Mouse (Mus musculus): ENCODE data around the gene Gbx1. TPM values are rescaled to one million over a fixed set of nuclear protein-coding genes. Genes with fewer than 3 reads are reported as not detected.

Gbx1 gene
- total RNA-seq, 2 experiments from 2014 or later = 0.40 TPM; not detected in 1

DNA sequence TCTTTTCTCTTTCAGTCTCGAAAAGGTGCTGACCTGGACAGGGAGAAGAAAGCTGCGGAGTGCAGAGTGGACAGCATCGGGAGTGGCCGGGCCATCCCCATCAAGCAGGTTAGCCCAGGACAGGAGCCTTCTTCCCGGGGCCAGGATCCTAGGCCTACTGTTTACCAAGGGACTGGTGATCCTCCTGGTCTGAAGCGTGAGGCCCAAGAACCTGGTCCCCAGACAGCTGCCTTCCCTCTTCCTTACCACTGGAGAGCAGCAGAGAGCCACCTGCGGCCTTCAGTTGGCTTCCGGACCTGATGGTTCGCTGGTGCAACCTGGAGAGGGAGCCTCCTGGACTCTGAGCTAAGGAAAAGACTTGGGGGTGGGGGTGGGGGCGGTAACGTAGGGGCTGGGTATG is 43.7 kb downstream of the Gbx1 start:
- intact Hi-C loops (cut with DNase I) = loop anchor here (2.0 to 5.0 kb wide), 2 partner anchors 47 to 114 kb away; no protein-coding TSS in a partner anchor
- peak; percentile 72 to 82 for DNase-seq (ENCODE audit: low spot score in 2 of 2)

GRCm38 (mm10) chr5:24482247-24483079 is 44.5 kb downstream of the Gbx1 start:
- intact Hi-C loops (cut with DNase I) = loop anchor here (2.0 to 5.0 kb wide), 2 partner anchors 48 to 115 kb away; no protein-coding TSS in a partner anchor

GRCm38 (mm10) chr5:24481647-24482046 is 45.4 kb downstream of the Gbx1 start:
- intact Hi-C loops (cut with DNase I) = loop anchor here (2.0 to 5.0 kb wide), 2 partner anchors 49 to 116 kb away; no protein-coding TSS in a partner anchor
- peak; percentile 63 to 72 for DNase-seq (ENCODE audit: low spot score in 2 of 2)

More at GRCm38 (mm10) chr5:24482247-24483079, 44.5 kb downstream of the Gbx1 start:
- DNase-seq (ENCODE audit: low spot score in 2 of 2) = no peak

GRCm38 (mm10) chr5:24477909-24478308 is 49.1 kb downstream of the Gbx1 start:
- intact Hi-C loops (cut with DNase I) = no loop called here

DNA sequence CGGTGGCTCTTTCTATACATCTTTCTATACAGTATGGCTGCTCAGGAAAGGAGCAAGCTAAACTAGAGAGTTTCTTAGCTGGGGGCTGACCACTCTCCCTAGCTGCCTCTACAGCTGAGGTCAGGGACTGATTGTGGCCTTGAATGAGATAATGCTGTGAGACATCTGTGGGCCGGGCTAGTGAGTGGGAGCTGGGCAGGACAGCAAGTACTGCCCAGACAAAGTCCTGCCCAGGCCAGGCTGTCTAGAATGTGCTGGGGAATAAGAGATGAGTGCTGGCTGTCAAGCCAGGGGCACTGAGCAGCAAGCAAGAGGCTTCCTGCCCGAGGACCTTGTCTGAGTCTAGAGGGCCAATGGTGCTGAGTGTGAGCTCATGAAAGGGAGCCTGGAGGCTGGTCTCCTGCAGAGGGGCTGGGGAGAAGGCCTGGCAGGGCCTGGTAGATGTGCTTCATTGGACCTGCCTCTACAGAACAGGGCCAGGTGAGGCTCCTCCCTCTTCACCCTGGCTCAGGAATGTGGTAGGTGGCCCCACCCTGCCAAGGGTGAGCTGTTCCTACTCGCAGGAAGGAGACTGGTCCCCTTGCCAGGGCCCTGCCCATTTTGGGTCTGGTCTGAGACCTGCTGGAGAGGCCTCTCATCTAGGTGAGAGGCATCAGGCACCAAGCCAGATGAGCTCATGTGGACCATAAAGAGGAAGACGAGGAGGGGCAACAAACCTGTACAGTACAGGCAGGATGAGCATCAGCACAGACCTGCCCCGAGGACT is 51.3 kb downstream of the Gbx1 start:
- no peak for DNase-seq (ENCODE audit: low spot score in 2 of 2)
- intact Hi-C loops (cut with DNase I) = no loop called here

More at GRCm38 (mm10) chr5:24477909-24478308, 49.1 kb downstream of the Gbx1 start:
- no peak for DNase-seq (ENCODE audit: low spot score in 2 of 2)

DNA sequence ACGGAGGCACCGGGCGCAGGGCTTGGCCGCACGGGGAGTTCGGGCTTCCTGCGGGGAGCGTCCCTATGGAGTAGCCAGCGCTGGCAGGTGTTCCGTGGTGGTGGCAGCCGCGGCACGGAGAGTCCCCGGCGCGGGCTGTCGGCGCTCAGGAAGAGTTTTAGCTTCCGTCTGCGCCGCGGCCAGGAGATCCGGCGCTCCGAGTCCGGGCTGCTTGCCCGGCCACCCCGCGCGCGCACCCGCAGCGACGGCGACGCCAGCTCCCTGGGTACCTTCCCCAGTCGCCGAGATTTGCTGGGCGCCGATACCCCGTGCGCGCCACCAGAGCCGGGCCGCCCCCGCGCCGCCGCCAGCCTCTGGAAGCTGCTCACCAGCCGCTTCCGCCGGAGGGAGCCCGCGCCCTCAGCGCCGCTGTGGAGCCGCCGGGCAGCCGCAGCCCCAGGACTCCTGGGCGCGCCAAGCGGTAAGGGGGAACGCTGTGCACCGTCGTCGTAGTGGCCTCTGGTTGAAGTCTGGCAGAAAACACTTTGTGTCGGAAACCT is 52.2 kb downstream of the Gbx1 start:
- DNase-seq (ENCODE audit: low spot score in 2 of 2) = peak; percentile 63 to 75
- intact Hi-C loops (cut with DNase I) = no loop called here

GRCm38 (mm10) chr5:24474025-24474722 is 52.8 kb downstream of the Gbx1 start:
- intact Hi-C loops (cut with DNase I) = no loop called here
- DNase-seq (ENCODE audit: low spot score in 2 of 2) = no peak

DNA sequence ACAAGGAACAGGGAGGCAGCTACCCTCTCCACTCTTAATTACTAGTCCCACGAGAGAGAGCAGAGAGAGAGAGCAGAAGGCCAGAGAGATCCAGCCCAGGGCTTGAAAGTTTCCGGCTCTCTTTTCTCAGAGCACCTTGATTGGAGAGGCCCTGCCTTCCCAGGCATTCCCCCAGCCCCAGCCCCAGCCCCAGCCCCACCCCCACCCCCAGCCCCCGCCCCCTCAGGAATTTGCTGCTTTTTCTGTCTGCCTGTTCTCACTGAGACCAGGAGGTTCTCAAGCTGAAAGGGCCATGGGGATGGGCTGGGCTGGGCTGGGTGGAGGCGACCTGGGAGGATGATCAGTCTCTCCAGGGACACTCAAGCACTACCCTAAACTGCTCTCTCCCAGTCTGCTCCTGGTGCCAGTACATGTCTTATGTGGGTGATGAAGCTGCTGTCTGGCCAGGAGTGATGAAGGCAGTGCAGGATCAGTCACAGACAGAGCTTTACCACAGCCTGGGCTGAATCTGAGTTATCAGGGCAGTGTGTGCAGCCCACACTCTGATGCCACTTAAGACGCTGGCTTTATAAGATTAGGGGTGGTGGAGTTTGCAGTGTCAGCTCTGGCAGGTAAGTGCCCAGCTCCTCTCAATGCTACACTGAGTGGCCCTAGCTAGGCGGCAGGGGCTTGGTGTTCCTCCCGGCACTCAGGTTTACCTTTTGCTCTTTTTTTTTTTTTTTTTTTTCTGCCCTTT is 54.0 kb downstream of the Gbx1 start:
- intact Hi-C loops (cut with DNase I) = no loop called here
- DNase-seq (ENCODE audit: low spot score in 2 of 2) = no peak

- peak; percentile 66 to 83 for DNase-seq (ENCODE audit: low spot score in 2 of 2)
These were observed 56.4 kb downstream of the Gbx1 start for GRCm38 (mm10) chr5:24470600-24470999.

GRCm38 (mm10) chr5:24466762-24467161 is 60.2 kb downstream of the Gbx1 start:
- intact Hi-C loops (cut with DNase I) = no loop called here
- DNase-seq (ENCODE audit: low spot score in 2 of 2) = no peak

More at GRCm38 (mm10) chr5:24470600-24470999, 56.4 kb downstream of the Gbx1 start:
- intact Hi-C loops (cut with DNase I) = loop anchor here (1.0 kb wide), 1 partner anchor 54 kb away; no protein-coding TSS in a partner anchor

- DNase-seq (ENCODE audit: low spot score in 2 of 2) = no peak
- intact Hi-C loops (cut with DNase I) = no loop called here
These were observed 71.4 kb downstream of the Gbx1 start for GRCm38 (mm10) chr5:24455613-24456012.

DNA sequence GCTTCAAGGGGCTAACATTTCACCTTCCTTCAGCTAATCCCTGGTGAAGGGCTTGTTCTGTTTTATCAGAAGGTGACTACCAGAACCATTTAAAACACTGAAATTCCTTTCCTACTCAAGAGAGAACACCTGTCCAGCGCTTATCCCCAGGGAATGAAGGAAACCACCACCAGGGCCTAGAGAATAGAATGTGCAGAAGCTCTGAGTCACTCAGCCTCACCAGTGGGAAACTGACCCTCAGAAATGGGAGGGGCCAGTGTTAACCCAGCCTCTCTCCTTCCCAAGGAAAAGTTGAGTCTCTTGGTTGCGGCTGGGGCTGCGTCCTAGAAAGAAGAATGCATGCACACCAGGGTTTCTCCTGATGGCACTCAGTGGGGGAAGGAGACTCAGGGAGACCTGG is 71.9 kb downstream of the Gbx1 start:
- DNase-seq (ENCODE audit: low spot score in 2 of 2) = no peak
- intact Hi-C loops (cut with DNase I) = no loop called here

DNA sequence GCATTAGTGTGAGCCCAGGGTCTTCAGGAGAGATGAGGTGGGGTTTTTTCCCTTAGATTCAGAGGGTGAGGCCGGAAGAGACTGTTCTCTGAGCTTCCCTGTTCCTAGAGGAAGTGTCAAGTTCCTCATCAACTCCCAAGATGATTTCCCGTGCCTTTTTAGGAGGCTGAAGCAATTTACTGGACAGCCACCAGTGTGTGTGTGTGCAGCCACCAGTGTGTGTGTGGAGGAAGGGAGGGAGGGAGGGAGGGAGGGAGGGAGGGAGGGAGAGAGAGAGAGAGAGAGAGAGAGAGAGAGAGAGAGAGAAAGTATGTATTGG is 73.1 kb downstream of the Gbx1 start:
- intact Hi-C loops (cut with DNase I) = no loop called here
- no peak for DNase-seq (ENCODE audit: low spot score in 2 of 2)

DNA sequence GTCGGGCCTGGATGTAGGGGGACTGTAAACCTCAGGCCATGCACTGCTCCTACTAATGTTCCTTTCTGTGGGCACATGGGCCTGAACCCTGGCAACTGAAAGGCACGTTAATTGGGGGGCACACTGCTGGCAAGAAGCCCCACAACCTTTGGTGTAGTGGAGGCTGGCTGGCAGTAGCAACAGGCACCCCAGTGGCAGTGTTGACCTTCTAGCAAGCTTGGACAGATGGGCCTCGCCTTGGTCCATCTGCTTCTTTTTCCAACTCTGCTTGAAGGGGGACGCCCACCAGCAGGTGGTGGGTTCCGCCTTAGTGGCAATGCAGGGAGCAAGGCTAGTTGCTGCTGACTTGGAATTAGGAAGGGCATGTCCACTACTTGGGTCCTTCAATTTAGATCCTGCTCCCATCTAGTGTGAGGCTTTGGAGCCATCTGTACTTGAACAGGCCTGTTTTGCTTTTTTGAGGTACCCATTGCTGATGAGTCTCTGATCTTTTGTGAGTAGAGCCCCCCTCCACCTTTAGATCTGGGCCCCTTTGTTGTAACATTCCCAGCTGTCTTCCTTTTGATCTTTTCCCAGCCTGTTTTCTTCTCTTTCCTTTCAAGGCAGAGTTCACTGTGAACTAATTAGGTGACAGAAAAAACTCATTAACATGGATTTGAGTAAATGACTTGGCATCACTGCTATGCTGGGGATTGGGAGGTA is 73.6 kb downstream of the Gbx1 start:
- intact Hi-C loops (cut with DNase I) = no loop called here
- DNase-seq (ENCODE audit: low spot score in 2 of 2) = peak in 1 of 2 experiments; percentile 26
